Mouse (Mus musculus) left cerebral cortex, postnatal 4 days (tissue): ENCODE measurements around the gene Pkig. TPM values are rescaled to one million over a fixed set of nuclear protein-coding genes. Genes with fewer than 3 reads are reported as not detected.
"Not testable (repeated sequence)": the region's sequence is repeated elsewhere in the genome, so short reads cannot be mapped to it uniquely, and the experiment has no call there.

Experiments
- DNase-seq: peaks from one replicate; pipeline ENCODE4 v3.0.0-alpha.2; 2022
- intact Hi-C: fragments of 180-260 bp; cut with DNase I; formaldehyde crosslinking; loops from one replicate; pipeline ENCODE4 v1.15.1; 2025
- total RNA-seq, 2 experiments: library from RNA; stranded (reverse); gene quantifications; 2 replicates each; pipeline ENCODE4 v1.2.3; 2021

The Pkig gene
- total RNA-seq, 2 experiments from 2014 or later: 83.4 to 91.6 TPM

GRCm38 (mm10) chr2:163675144-163675619 lies 17.0 kb downstream of the Pkig start:
- DNase-seq: no peak
- intact Hi-C loops: no loop called here

- DNase-seq: no peak
These were observed 17.5 kb downstream of the Pkig start for GRCm38 (mm10) chr2:163675662-163676061.

GRCm38 (mm10) chr2:163676321-163676720 lies 18.1 kb downstream of the Pkig start:
- intact Hi-C loops: no loop called here
- no peak for DNase-seq

More at GRCm38 (mm10) chr2:163675662-163676061, 17.5 kb downstream of the Pkig start:
- intact Hi-C loops: no loop called here

GRCm38 (mm10) chr2:163676745-163677144 lies 18.6 kb downstream of the Pkig start:
- no peak for DNase-seq
- intact Hi-C loops: no loop called here

GRCm38 (mm10) chr2:163682344-163682743 lies 24.2 kb downstream of the Pkig start:
- intact Hi-C loops: no loop called here
- no peak for DNase-seq

GRCm38 (mm10) chr2:163685287-163685686 lies 27.1 kb downstream of the Pkig start:
- no peak for DNase-seq
- intact Hi-C loops: no loop called here

- intact Hi-C loops: no loop called here
- DNase-seq: no peak
These were observed 27.6 kb downstream of the Pkig start for GRCm38 (mm10) chr2:163685761-163686200.

- intact Hi-C loops: no loop called here
- DNase-seq: no peak
These were observed 28.0 kb downstream of the Pkig start for GRCm38 (mm10) chr2:163686233-163686632.

- DNase-seq: no peak
- intact Hi-C loops: no loop called here
These were observed 28.7 kb downstream of the Pkig start for GRCm38 (mm10) chr2:163686886-163687285.

- DNase-seq, intact Hi-C loops: not testable (repeated sequence)
These were observed 30.2 kb downstream of the Pkig start for GRCm38 (mm10) chr2:163688377-163688776.

GRCm38 (mm10) chr2:163689771-163690170 lies 31.6 kb downstream of the Pkig start:
- intact Hi-C loops: no loop called here
- DNase-seq: no peak

- intact Hi-C loops: no loop called here
- DNase-seq: no peak
These were observed 32.5 kb downstream of the Pkig start for GRCm38 (mm10) chr2:163690409-163691304.

GRCm38 (mm10) chr2:163691846-163692605 lies 33.8 kb downstream of the Pkig start:
- intact Hi-C loops: no loop called here

GRCm38 (mm10) chr2:163692873-163693612 lies 34.9 kb downstream of the Pkig start:
- DNase-seq: no peak
- intact Hi-C loops: no loop called here

More at GRCm38 (mm10) chr2:163691846-163692605, 33.8 kb downstream of the Pkig start:
- no peak for DNase-seq

GRCm38 (mm10) chr2:163693716-163694314 lies 35.6 kb downstream of the Pkig start:
- DNase-seq: no peak
- intact Hi-C loops: no loop called here

- intact Hi-C loops: loop anchor here (5.0 kb wide), 1 partner anchor 34 kb away; no protein-coding TSS in a partner anchor
- DNase-seq: no peak
These were observed 38.6 kb downstream of the Pkig start for GRCm38 (mm10) chr2:163696763-163697162.

- DNase-seq: no peak
- intact Hi-C loops: loop anchor here (5.0 kb wide), 1 partner anchor 36 kb away; no protein-coding TSS in a partner anchor
These were observed 39.7 kb downstream of the Pkig start for GRCm38 (mm10) chr2:163697764-163698480.

GRCm38 (mm10) chr2:163699078-163699780 lies 41.0 kb downstream of the Pkig start:
- no peak for DNase-seq
- intact Hi-C loops: loop anchor here (5.0 kb wide), 1 partner anchor 37 kb away; no protein-coding TSS in a partner anchor

- intact Hi-C loops: no loop called here
- no peak for DNase-seq
These were observed 44.2 kb downstream of the Pkig start for GRCm38 (mm10) chr2:163702431-163702830.
